Mouse (Mus musculus) right cerebral cortex, adult 2 months (tissue): ENCODE measurements around the gene Olfr1002.
"Not testable (repeated sequence)": the region's sequence is repeated elsewhere in the genome, so short reads cannot be mapped to it uniquely, and the experiment has no call there.

ENCODE experiments used
- DNase-seq, 2 experiments: peaks; one replicate each; pipeline ENCODE4 v3.0.0; 2021 to 2022; ENCODE audit warnings: low spot score in 2 of 2

The Olfr1002 gene

GRCm38 (mm10) chr2:85650604-85651003, at the start of gene Olfr1002:
Olfr1002 (minus strand) TSS chr2:85650704.
- DNase-seq = no peak

- no peak for DNase-seq
These were observed 38.6 kb upstream of the Olfr1002 start, which contains the start of gene Olfr1008 for GRCm38 (mm10) chr2:85689131-85689530. Olfr1008 (plus strand) TSS chr2:85689431.

- DNase-seq = no peak
These were observed 28.2 kb upstream of the Olfr1002 start, which contains the start of gene Olfr1006 for GRCm38 (mm10) chr2:85678667-85679066. Olfr1006 (minus strand) TSS chr2:85678767.

GRCm38 (mm10) chr2:85664355-85664754, 13.9 kb upstream of the Olfr1002 start, which contains the start of gene Olfr154:
Olfr154 (minus strand) TSS chr2:85664455.
- not testable (repeated sequence) for DNase-seq

GRCm38 (mm10) chr2:85611803-85612202, 38.7 kb downstream of the Olfr1002 start, which contains the start of gene Olfr1000:
Olfr1000 (minus strand) TSS chr2:85611903.
- DNase-seq = no peak
